Mouse (Mus musculus) C2C12 (cell line): ENCODE measurements around the gene Kalrn.

Source experiments
- CTCF ChIP-seq: IDR thresholded peaks from one replicate; pipeline ENCODE4 v1.5.1; 2011; ENCODE audit not compliant: control insufficient read depth, insufficient read depth, insufficient read length
- MAX ChIP-seq: IDR thresholded peaks from one replicate; pipeline ENCODE4 v1.6.1; 2011; ENCODE audit warnings: mild to moderate bottlenecking, control low read depth
- MYOG ChIP-seq: IDR thresholded peaks from one replicate; pipeline ENCODE4 v1.6.1; 2011; ENCODE audit not compliant: control insufficient read depth, insufficient read length; ENCODE audit errors: extremely low read depth

DNA sequence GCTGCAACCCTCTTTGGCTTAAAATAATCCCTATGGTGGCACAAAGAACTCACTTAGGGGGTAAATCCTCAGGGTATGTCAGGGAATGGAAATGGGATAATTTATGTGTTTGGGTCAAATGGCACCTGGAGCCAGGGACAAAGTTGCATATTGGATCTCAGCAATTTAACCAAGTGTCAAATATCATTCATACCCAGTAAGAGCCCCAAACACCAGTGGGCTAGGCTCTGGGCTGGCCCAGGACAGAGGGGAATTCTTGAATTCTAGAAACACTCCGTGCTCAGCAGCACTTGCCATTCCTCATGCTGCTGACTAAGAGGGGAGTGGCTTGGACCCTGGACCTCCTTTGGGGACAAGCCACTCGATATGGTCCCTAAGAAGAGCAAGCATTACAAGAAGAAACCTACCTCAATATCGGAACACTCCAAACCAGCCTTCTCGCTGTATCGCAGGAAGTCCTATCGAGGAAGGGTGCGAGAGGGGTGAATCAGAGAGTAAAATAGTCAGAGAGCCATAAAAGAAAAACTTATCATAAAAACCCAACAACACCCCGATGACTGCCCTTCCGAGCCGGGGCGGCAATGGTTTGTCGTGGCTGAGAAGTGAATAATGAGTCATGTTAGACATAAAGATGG lies 541.2 kb downstream of the Kalrn start:
- no peak for TF ChIP-seq CTCF
- no peak for TF ChIP-seq MAX
- no peak for TF ChIP-seq MYOG
